Mouse (Mus musculus) brown adipose tissue, adult 24 weeks (tissue): ENCODE measurements around the gene Lsm2. TPM values are rescaled to one million over a fixed set of nuclear protein-coding genes. Genes with fewer than 3 reads are reported as not detected.
A peak's percentile ranks its signal among the peaks of the same experiment; 100 is the strongest.
"Not testable (repeated sequence)": the region's sequence is repeated elsewhere in the genome, so short reads cannot be mapped to it uniquely, and the experiment has no call there.

Experiments
- H3K27ac ChIP-seq: fragments of 200-500 bp; replicated peaks from 2 replicates; pipeline ENCODE4 v1.5.1; 2012; ENCODE audit warnings: low read depth, mild to moderate bottlenecking, low read length
- H3K4me1 ChIP-seq: fragments of 200-500 bp; 2 replicates; pipeline ENCODE4 v1.6.1; 2012; ENCODE audit warnings: low read length, mixed read lengths; ENCODE audit not compliant: control insufficient read depth, insufficient read depth, insufficient read length
- H3K4me3 ChIP-seq: fragments of 200-500 bp; 2 replicates; pipeline ENCODE4 v1.5.1; 2012; ENCODE audit warnings: low read depth, mild to moderate bottlenecking, low read length, moderate library complexity; ENCODE audit not compliant: insufficient read depth
- polyA plus RNA-seq: library from polyadenylated mRNA; stranded (reverse); fragments of >200 nt; gene quantifications from 2 replicates; pipeline ENCODE4 v1.2.4, GENCODE M21; 2012; ENCODE audit not compliant: missing spikeins, insufficient read depth, insufficient read length

Lsm2 gene
- polyA plus RNA-seq, 1 experiment = 22.4 TPM

GRCm38 (mm10) chr17:34962841-34963240, 18.8 kb upstream of the Lsm2 start:
- no peaks in the 10 kb centered on the region for H3K4me1 ChIP-seq
- H3K4me3 ChIP-seq = no peak overlapping the region
- H3K27ac ChIP-seq = no peak overlapping the region

GRCm38 (mm10) chr17:34964640-34965049, 17.0 kb upstream of the Lsm2 start:
- Histone ChIP-seq H3K27ac (no peak overlapping the region), H3K4me3 (no peak overlapping the region), H3K4me1 (no peaks in the 10 kb centered on the region)

- no peak overlapping the region for H3K4me3 ChIP-seq
- no peak overlapping the region for H3K27ac ChIP-seq
- no peaks in the 10 kb centered on the region for H3K4me1 ChIP-seq
These were observed 16.0 kb upstream of the Lsm2 start for GRCm38 (mm10) chr17:34965627-34966026.

GRCm38 (mm10) chr17:34969822-34970221, 11.8 kb upstream of the Lsm2 start, which contains the start of gene Gm20481:
TSS of gene Gm20481 (plus strand) at chr17:34969912.
- not testable (repeated sequence) for H3K4me3 ChIP-seq, H3K4me1 ChIP-seq, H3K27ac ChIP-seq

- not testable (repeated sequence) for H3K4me3 ChIP-seq, H3K4me1 ChIP-seq, H3K27ac ChIP-seq
These were observed 10.8 kb upstream of the Lsm2 start for GRCm38 (mm10) chr17:34970850-34971249.

GRCm38 (mm10) chr17:34971694-34972068, 10.0 kb upstream of the Lsm2 start:
- not testable (repeated sequence) for H3K4me1 ChIP-seq, H3K27ac ChIP-seq
- peak overlapping the region; percentile 42 for H3K4me3 ChIP-seq

GRCm38 (mm10) chr17:34972069-34972749, 9.5 kb upstream of the Lsm2 start, which contains the start of the genes Hspa1a and Hspa1l:
TSS of gene Hspa1a (minus strand) at chr17:34972156.
TSS of gene Hspa1l (plus strand) at chr17:34972703.
- not testable (repeated sequence) for H3K4me1 ChIP-seq
- peak within 1 kb of the TSS; percentile 58 for H3K4me3 ChIP-seq
- peak within 1 kb of the TSS; percentile 88 for H3K27ac ChIP-seq

GRCm38 (mm10) chr17:34975581-34976492, 5.8 kb upstream of the Lsm2 start:
- Histone ChIP-seq H3K4me3 (no peak overlapping the region), H3K4me1 (no peaks in the 10 kb centered on the region), H3K27ac (no peak overlapping the region)

- Histone ChIP-seq H3K4me1 (no peaks in the 10 kb centered on the region), H3K27ac (no peak overlapping the region), H3K4me3 (no peak overlapping the region)
These were observed 4.7 kb upstream of the Lsm2 start for GRCm38 (mm10) chr17:34977000-34977399.

- H3K4me1 ChIP-seq = no peaks in the 10 kb centered on the region
- H3K4me3 ChIP-seq = no peak overlapping the region
- H3K27ac ChIP-seq = no peak overlapping the region
These were observed 3.4 kb upstream of the Lsm2 start for GRCm38 (mm10) chr17:34978239-34978638.

- Histone ChIP-seq H3K27ac (no peak overlapping the region), H3K4me3 (no peak overlapping the region), H3K4me1 (no peaks in the 10 kb centered on the region)
These were observed 2.0 kb upstream of the Lsm2 start for GRCm38 (mm10) chr17:34979631-34980030.

- no peaks in the 10 kb centered on the region for H3K4me1 ChIP-seq
These were observed 1.0 kb upstream of the Lsm2 start for GRCm38 (mm10) chr17:34980655-34981054.

GRCm38 (mm10) chr17:34982328-34982727, 666 bp downstream of the Lsm2 start:
- Histone ChIP-seq H3K27ac (peak overlapping the region; percentile 99; the same call in 1 of the 2 replicates), H3K4me3 (peak overlapping the region; percentile 96), H3K4me1 (no peaks in the 10 kb centered on the region)

More at GRCm38 (mm10) chr17:34980655-34981054, 1.0 kb upstream of the Lsm2 start:
- peak overlapping the region; percentile 56 for H3K27ac ChIP-seq
- peak overlapping the region; percentile 40 for H3K4me3 ChIP-seq

GRCm38 (mm10) chr17:34984218-34984617, 2.6 kb downstream of the Lsm2 start:
- H3K27ac ChIP-seq = no peak overlapping the region
- H3K4me3 ChIP-seq = no peak overlapping the region
- H3K4me1 ChIP-seq = no peaks in the 10 kb centered on the region

- Histone ChIP-seq H3K27ac (no peak overlapping the region), H3K4me1 (no peaks in the 10 kb centered on the region), H3K4me3 (no peak overlapping the region)
These were observed 13.1 kb downstream of the Lsm2 start for GRCm38 (mm10) chr17:34994751-34995150.
